Mouse (Mus musculus) fat pad, adult 2 months (tissue): ENCODE measurements around the gene Tsga10.
"Not testable (repeated sequence)": the region's sequence is repeated elsewhere in the genome, so short reads cannot be mapped to it uniquely, and the experiment has no call there.

Experiments
- DNase-seq: peaks from one replicate; pipeline ENCODE4 v3.0.0-alpha.2; 2011; ENCODE audit warnings: low read depth, low spot score; ENCODE audit errors: extremely low read depth

Gene Tsga10

GRCm38 (mm10) chr1:37864511-37865400 is 1.5 kb downstream of the Tsga10 start:
- DNase-seq: peak; percentile 55

GRCm38 (mm10) chr1:37850696-37851095 is 15.5 kb downstream of the Tsga10 start:
- no peak for DNase-seq

- no peak for DNase-seq
Measured at GRCm38 (mm10) chr1:37846878-37847277, 19.4 kb downstream of the Tsga10 start.

GRCm38 (mm10) chr1:37831681-37832080 is 34.5 kb downstream of the Tsga10 start:
- no peak for DNase-seq

- not testable (repeated sequence) for DNase-seq
Measured at GRCm38 (mm10) chr1:37802291-37802690, 63.9 kb downstream of the Tsga10 start.

- DNase-seq: no peak
Measured at GRCm38 (mm10) chr1:37800298-37800697, 65.9 kb downstream of the Tsga10 start.

GRCm38 (mm10) chr1:37799505-37799904 is 66.7 kb downstream of the Tsga10 start:
- DNase-seq: no peak

GRCm38 (mm10) chr1:37759407-37759806 is 106.8 kb downstream of the Tsga10 start:
- DNase-seq: no peak

GRCm38 (mm10) chr1:37744650-37745259 is 121.5 kb downstream of the Tsga10 start:
- DNase-seq: no peak

GRCm38 (mm10) chr1:37742602-37743270 is 123.5 kb downstream of the Tsga10 start:
- no peak for DNase-seq

GRCm38 (mm10) chr1:37742126-37742525 is 124.1 kb downstream of the Tsga10 start:
- DNase-seq: no peak

- no peak for DNase-seq
Measured at GRCm38 (mm10) chr1:37740161-37740802, 125.9 kb downstream of the Tsga10 start.

GRCm38 (mm10) chr1:37738895-37739294 is 127.3 kb downstream of the Tsga10 start:
- DNase-seq: no peak

GRCm38 (mm10) chr1:37737045-37737444 is 129.2 kb downstream of the Tsga10 start:
- no peak for DNase-seq

- DNase-seq: no peak
Measured at GRCm38 (mm10) chr1:37735932-37736331, 130.3 kb downstream of the Tsga10 start.

GRCm38 (mm10) chr1:37734841-37735240 is 131.4 kb downstream of the Tsga10 start:
- no peak for DNase-seq

GRCm38 (mm10) chr1:37729353-37729752 is 136.9 kb downstream of the Tsga10 start:
- no peak for DNase-seq

GRCm38 (mm10) chr1:37728053-37728452 is 138.2 kb downstream of the Tsga10 start:
- no peak for DNase-seq

GRCm38 (mm10) chr1:37727186-37727585 is 139.0 kb downstream of the Tsga10 start:
- no peak for DNase-seq

GRCm38 (mm10) chr1:37726426-37726825 is 139.8 kb downstream of the Tsga10 start:
- DNase-seq: no peak

- no peak for DNase-seq
Measured at GRCm38 (mm10) chr1:37725880-37726279, 140.3 kb downstream of the Tsga10 start.
